Mouse (Mus musculus): ENCODE data around the gene Lrrc4.

Gene Lrrc4

DNA sequence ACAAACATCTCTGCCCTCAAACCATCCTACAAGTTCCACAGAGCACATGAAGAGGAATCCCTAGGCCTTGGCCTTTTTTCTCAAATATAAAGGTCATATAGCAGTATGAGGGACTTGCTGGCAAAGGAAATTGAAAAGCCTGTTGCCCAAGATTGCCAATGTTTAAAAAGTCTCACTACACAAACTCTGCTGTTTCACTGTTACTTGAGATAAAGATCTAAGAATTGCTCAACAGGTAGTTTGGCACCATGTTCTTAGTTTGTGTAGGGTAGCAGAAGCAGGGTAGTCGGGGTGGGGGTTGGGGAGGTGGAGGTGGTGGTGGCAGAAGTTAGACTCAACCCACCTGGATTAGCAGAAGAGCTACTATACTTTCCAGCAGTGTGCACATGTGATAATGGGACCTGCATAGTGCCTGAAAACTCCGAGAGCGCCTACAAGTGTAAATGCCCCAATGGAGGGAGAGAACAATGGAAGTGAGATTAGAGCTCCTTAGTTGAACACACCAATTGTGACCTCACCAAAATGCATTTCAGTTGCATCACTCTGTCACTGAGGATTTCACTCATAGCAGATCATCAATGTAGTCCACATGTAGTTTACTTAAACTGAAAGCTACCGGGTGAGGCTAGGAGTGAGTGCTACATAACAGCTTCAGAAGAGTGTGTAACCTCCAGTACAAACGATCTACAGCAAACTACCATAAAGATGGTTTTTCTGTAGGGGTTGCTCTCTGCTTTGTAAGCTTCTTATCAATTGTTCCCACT, 97.5 kb downstream of the Lrrc4 start:
- DNase-seq (ENCODE audit: extremely low spot score, low spot score) = no peak

GRCm38 (mm10) chr6:28731246-28731645, 100.3 kb downstream of the Lrrc4 start:
- no peak for DNase-seq (ENCODE audit: extremely low spot score, low spot score)

DNA sequence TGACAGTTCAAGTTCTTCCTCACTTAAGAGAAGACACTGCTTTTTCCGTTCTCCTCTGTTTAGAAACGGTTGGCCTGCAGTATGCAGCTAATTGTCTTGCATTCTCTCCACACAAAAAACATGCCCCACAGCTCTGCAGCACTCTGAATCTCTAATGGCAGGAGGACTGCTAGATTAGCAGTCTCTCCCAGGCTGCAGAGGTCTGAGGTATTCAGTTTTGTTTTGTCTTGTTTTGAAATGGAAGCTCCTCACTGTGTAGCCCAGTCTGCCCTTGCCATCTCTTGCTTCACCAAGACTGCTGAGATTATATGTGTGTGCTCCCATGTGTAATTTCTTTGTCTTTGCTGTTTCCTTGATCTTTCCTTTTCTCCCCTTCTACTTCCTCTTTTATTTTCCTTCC, 101.9 kb downstream of the Lrrc4 start:
- no peak for DNase-seq (ENCODE audit: extremely low spot score, low spot score)

GRCm38 (mm10) chr6:28729236-28729635, 102.3 kb downstream of the Lrrc4 start:
- no peak for DNase-seq (ENCODE audit: extremely low spot score, low spot score)

GRCm38 (mm10) chr6:28724776-28725175, 106.8 kb downstream of the Lrrc4 start:
- DNase-seq (ENCODE audit: extremely low spot score, low spot score) = no peak

DNA sequence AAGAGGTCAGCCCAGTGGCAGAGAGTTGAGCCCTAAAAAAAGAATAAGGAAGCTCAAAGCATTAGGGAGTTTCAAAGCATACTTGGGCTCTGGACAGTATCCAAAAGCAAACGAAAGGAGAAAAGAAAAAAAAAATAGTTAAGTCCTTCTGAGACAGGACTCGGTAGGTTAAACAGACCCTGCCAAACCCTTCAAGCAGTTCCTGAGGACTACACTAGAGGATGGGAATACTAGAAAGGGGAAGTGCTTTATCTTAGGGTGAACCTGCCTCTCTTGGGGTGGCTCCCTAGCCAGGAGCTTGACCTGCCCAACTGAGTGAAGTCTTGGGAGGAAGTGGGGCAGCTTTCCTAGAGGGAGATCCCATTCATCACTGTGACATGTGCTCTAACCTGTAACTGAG, 108.5 kb downstream of the Lrrc4 start:
- DNase-seq (ENCODE audit: extremely low spot score, low spot score) = no peak

- no peak for DNase-seq (ENCODE audit: extremely low spot score, low spot score)
These were observed 111.0 kb downstream of the Lrrc4 start for GRCm38 (mm10) chr6:28720391-28721171.

DNA sequence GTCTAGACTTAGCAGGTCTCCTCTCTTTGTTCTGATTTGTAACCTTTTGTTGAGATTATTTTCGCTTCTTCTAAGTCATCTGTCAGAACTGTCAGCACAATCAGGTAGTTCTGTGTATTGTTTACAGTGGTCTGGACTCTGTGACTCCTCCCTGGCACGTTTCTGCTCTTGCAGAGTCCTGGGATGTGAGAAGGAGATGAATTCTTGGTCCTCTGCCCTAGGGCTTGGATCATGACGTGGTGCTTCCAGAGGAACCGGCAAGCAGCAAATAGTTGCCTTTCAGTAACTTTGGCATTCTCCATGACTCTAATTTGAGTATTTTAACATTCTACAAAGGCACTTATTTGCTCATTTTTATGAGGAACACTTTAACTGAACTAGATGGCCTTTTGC, 113.7 kb downstream of the Lrrc4 start:
- DNase-seq (ENCODE audit: extremely low spot score, low spot score) = no peak

DNA sequence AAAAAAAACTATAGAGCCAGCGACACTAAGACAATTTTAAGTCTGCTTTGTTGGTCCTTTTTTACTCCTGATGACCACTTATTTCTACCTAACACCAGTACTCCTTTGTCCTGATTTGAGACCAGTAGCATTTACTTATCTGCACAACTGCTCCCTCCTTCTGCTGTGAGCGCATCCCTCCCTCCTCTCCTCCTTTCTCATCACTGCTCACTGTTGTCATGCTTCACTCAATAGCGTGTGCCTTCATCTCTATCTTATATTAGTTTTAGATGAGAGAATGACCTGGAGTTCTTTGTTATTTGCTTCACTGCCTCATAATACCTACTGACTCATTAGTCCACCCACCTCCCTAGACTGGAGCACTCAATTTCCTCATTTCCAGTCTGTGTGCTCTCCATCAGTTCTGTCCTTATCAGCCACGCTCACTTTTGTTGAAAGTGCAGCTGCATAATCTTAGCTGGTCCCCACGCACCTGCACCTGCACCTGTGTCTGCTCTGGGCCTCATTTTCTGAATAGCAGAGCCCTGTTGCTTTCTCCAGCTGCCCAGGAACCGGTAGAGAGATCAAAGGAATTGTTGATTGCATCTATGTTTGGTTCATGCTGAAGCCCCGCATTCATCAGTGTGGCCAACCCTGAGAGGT, 114.2 kb downstream of the Lrrc4 start:
- DNase-seq (ENCODE audit: extremely low spot score, low spot score) = no peak

GRCm38 (mm10) chr6:28710035-28710434, 121.5 kb downstream of the Lrrc4 start:
- no peak for DNase-seq (ENCODE audit: extremely low spot score, low spot score)

DNA sequence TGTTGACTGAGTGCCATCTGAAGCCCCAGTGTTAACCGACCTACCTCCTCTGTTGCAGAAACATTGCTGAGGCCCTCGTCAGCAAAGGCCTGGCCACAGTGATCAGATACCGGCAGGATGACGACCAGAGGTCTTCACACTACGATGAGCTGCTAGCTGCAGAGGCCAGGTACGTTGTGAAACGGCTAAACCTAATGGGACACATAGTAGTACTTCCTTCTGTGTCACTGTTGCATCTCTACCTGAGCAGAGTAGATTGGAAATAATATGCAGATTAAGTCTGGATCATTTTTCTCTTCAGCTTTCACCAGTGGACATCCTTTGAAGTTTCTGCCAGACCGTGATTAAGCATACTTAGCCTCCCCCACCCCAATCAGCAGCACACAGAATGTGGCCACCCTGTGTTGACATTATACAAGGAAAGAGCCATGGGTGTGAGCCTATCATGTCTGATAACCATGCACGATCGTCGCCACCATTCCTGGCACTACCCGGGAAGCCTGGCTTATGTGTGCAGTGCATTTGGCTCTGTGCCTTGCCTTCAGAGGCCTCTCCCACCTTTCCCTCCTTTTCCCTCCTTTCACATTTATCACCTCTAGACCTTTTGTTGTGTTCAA, 124.5 kb downstream of the Lrrc4 start:
- DNase-seq (ENCODE audit: extremely low spot score, low spot score) = no peak

DNA sequence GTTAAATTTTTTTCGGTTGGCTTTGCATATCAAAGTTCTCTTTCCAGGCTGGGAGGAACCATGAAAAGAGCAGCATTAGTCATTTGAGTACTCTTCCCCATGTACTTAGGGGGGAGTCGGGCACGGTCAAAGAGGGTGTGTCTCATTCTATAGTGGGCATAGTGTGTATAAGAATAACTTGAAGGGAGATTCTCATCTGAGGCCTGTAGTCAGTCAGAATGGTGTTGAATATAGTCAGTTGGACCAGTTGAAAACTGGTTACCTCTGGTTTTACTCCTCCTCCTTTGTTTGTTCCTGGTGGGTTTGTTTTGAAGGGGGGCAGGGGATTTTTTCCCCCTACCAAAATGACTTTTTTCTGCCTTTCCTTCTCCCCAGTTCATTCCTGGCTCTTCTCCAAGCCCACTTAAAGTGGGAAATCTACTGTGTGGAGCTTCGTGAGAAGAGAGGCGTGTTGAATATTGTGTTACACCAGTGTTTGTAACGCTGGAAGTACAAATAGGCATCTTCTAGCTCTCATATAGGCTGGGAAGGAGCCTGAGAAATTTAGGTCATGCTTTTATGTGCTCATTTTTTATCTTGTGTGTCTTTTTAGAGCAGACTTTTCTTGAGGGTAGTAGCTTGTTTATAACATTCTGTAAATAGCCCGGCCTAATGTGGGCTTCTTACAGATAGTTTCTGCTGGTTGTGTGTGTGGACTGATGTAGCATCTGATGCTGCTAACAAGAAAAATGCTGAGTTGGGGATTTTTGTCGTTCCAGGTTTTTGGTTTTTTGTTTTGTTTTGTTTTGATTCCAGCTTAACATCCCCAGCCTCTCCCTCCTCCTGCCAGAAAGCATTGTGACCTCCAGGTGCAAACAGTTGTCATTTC, 125.2 kb downstream of the Lrrc4 start:
- DNase-seq (ENCODE audit: extremely low spot score, low spot score) = no peak

GRCm38 (mm10) chr6:28705384-28706107, 126.0 kb downstream of the Lrrc4 start:
- DNase-seq (ENCODE audit: extremely low spot score, low spot score) = no peak

- no peak for DNase-seq (ENCODE audit: extremely low spot score, low spot score)
These were observed 126.9 kb downstream of the Lrrc4 start for GRCm38 (mm10) chr6:28704612-28705011.

DNA sequence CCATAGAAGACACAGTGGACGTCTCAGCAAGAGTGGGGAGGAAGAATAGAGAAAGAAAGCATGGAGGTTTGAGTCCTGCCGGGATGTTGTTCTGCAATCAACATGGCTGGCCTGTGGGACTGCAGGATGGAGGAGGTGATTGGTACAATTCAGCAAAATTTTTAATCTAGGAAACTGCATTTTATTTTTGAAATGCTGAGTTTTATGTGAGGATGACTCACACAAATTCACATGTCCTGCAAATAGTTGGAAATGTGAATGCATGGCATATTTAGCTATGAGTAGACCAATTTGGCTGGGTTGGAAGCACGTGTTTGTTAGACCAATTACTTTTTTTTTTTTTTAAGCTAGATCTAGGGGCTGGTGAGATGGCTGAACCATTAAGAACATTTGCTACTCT, 134.3 kb downstream of the Lrrc4 start:
- no peak for DNase-seq (ENCODE audit: extremely low spot score, low spot score)

DNA sequence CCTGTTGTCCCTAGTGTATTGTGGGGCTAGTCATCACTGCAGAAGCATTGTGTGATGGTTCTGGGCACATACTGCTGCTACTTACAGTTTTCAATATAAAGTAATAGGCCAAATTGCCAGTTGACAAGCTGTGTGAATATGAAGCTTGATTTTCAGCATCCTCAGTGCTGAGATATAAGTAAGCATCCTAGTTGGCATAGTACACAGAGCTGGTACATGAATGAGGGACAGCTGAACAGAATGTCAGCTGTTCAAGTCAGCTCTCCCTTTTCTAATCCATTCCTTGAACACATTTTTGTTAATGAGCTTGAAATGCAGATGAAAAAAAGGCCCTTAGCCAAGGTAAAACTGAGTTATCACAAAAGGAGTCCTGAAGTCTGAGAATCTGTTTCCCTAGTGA, 138.9 kb downstream of the Lrrc4 start:
- DNase-seq (ENCODE audit: extremely low spot score, low spot score) = no peak

GRCm38 (mm10) chr6:28687776-28688175, 143.8 kb downstream of the Lrrc4 start:
- no peak for DNase-seq (ENCODE audit: extremely low spot score, low spot score)

GRCm38 (mm10) chr6:28685745-28686144, 145.8 kb downstream of the Lrrc4 start:
- no peak for DNase-seq (ENCODE audit: extremely low spot score, low spot score)

DNA sequence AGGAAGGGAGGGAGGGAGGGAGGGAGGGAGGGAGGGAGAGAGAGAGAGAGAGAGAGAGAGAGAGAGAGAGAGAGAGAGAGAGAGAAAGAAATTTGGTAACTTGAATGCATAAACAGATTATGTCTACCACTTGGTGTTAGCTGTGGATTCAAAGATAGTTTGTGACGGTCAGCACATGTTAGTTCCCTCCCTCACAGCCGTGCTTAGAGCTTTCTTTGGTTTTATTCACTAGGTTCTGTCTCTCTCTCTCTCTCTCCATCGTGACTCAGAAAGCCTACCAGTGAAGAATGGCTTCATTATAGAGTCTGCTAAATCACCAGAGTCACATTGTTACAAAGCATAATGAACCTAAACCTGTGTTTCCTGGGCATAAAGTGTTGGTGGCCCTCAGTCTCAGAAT, 146.5 kb downstream of the Lrrc4 start:
- DNase-seq (ENCODE audit: extremely low spot score, low spot score) = no peak
